Mouse (Mus musculus): ENCODE data around the gene Zfp992. TPM values are rescaled to one million over a fixed set of nuclear protein-coding genes. Genes with fewer than 3 reads are reported as not detected.

Gene Zfp992
- polyA plus RNA-seq, 1 experiment from 2014 or later = 4.0 TPM

Other genes with a start within 250 kb of the Zfp992 start
- not detected in 2 replicates for gene Zfp981, start 53.0 kb downstream of the Zfp992 start, polyA plus RNA-seq (2014; fragmentation: Nextera tagmentation; extraction: Ambion mirVana)
- gene Zfp993, start 161.9 kb downstream of the Zfp992 start, polyA plus RNA-seq (2014; fragmentation: Nextera tagmentation; extraction: Ambion mirVana) = 1.9 and 2.5 TPM in 2 replicates